Comparison of ENCODE assay signal across 9 mouse cellular contexts in genomic region chr19:5695849-5696462, GRCm38 (mm10). TPM values are rescaled to one million over a fixed set of nuclear protein-coding genes. Genes with fewer than 3 reads are reported as not detected.
DNase-seq lines count a peak whose midpoint lies in the region; ATAC-seq lines count a peak whose summit lies in the region.
"Had no signal": no experiment of that assay in that cellular context is flagged by ENCODE, and none has a peak within 500 bp of the region (broad histone marks: within the 10 kb centered on the region; RNA-seq: fewer than 3 reads in every experiment).

No protein-coding gene starts in this region.

- 0 out of 2 replicates have a peak overlapping the region, but pooled peaks have one; percentile 26 for H3K4me2 ChIP-seq in liver, embryonic 11.5 days
- peak overlapping the region; percentile 10; the same call in 1 of the 2 replicates for H3K4me2 ChIP-seq in embryonic facial prominence, embryonic 14.5 days (ENCODE audit: low read depth, low read length)
- peak overlapping the region; percentile 48 for H3K4me2 ChIP-seq in limb, embryonic 12.5 days
- peak overlapping the region; percentile 25; the same call in 1 of the 2 replicates for H3K4me2 ChIP-seq in stomach, embryonic 15.5 days

- H3K36me3 ChIP-seq in liver, embryonic 11.5 days (ENCODE audit: control insufficient read depth, insufficient read depth, low read length), result peaks cover 44% of the 10 kb centered on the region
- H3K36me3 ChIP-seq in embryonic facial prominence, embryonic 14.5 days (ENCODE audit: control insufficient read depth, insufficient read depth, low read length), result peaks cover 91% of the 10 kb centered on the region
- H3K36me3 ChIP-seq in limb, embryonic 12.5 days, result peaks cover 100% of the 10 kb centered on the region
- H3K36me3 ChIP-seq in stomach, embryonic 15.5 days, result peaks cover 77% of the 10 kb centered on the region

- no peaks in the 10 kb centered on the region for H3K27me3 ChIP-seq in liver, embryonic 11.5 days (replicated peaks; ENCODE audit: control insufficient read depth, insufficient read depth, low read length)
- no peaks in the 10 kb centered on the region for H3K27me3 ChIP-seq in embryonic facial prominence, embryonic 14.5 days (replicated peaks; ENCODE audit: control insufficient read depth, insufficient read depth, low read length)
- 0 out of 2 replicates have a peak, but pooled peaks cover 3% of the 10 kb centered on the region for H3K27me3 ChIP-seq in limb, embryonic 12.5 days
- no peaks in the 10 kb centered on the region for H3K27me3 ChIP-seq in stomach, embryonic 15.5 days (replicated peaks)

- DNase-seq in liver, embryonic 11.5 days (ENCODE audit: low spot score), result no peak
- no peak for DNase-seq in liver
- DNase-seq in embryonic facial prominence, embryonic 14.5 days (ENCODE audit: low spot score), result peak; percentile 53
- no peak for DNase-seq in ovary, postnatal 10 days (ENCODE audit: low spot score)
- no peak for DNase-seq in yolk sac, embryonic 10.5 days (ENCODE audit: low spot score)
- no peak for DNase-seq in lung, postnatal 14 days
- DNase-seq: kidney, postnatal 14 days had no signal

- H3K4me3 ChIP-seq in liver, embryonic 11.5 days (ENCODE audit: low read depth, low read length), result no peak overlapping the region
- H3K4me3 ChIP-seq in embryonic facial prominence, embryonic 14.5 days (ENCODE audit: low read depth, low read length), result no peak overlapping the region
- no peak overlapping the region for H3K4me3 ChIP-seq in limb, embryonic 12.5 days (replicated peaks)
- H3K4me3 ChIP-seq in stomach, embryonic 15.5 days (replicated peaks), result no peak overlapping the region

- H3K27ac ChIP-seq in liver, embryonic 11.5 days (ENCODE audit: low read depth, low read length), result no peak overlapping the region
- no peak overlapping the region for H3K27ac ChIP-seq in embryonic facial prominence, embryonic 14.5 days (replicated peaks; ENCODE audit: low read depth, low read length)
- H3K27ac ChIP-seq in limb, embryonic 12.5 days, result no peak overlapping the region
- H3K27ac ChIP-seq in stomach, embryonic 15.5 days, result no peak overlapping the region

- WGBS in liver, embryonic 11.5 days, result 52% methylated on average over 41 of the region's 41 CpGs
- WGBS in embryonic facial prominence, embryonic 14.5 days, result 22% methylated on average over 27 of the region's 41 CpGs
- 13% methylated on average over 41 of the region's 41 CpGs for WGBS in limb, embryonic 12.5 days
- 46% methylated on average over 41 of the region's 41 CpGs for WGBS in stomach, embryonic 15.5 days

- peaks cover 21% of the 10 kb centered on the region for H3K4me1 ChIP-seq in liver, embryonic 11.5 days (replicated peaks; ENCODE audit: control insufficient read depth, insufficient read depth, low read length)
- H3K4me1 ChIP-seq in embryonic facial prominence, embryonic 14.5 days (ENCODE audit: control insufficient read depth, insufficient read depth, low read length), result peaks cover 17% of the 10 kb centered on the region
- H3K4me1 ChIP-seq in limb, embryonic 12.5 days (replicated peaks), result peaks cover 35% of the 10 kb centered on the region
- H3K4me1 ChIP-seq in stomach, embryonic 15.5 days, result peaks cover 42% of the 10 kb centered on the region

- no peaks in the 10 kb centered on the region for H3K9me3 ChIP-seq in liver, embryonic 11.5 days (ENCODE audit: control insufficient read depth, low read length)
- no peaks in the 10 kb centered on the region for H3K9me3 ChIP-seq in embryonic facial prominence, embryonic 14.5 days (ENCODE audit: control insufficient read depth, low read length)
- no peaks in the 10 kb centered on the region for H3K9me3 ChIP-seq in limb, embryonic 12.5 days
- no peaks in the 10 kb centered on the region for H3K9me3 ChIP-seq in stomach, embryonic 15.5 days

- no peak for ATAC-seq in liver, embryonic 11.5 days (replicated peaks; ENCODE audit: low FRiP score)
- ATAC-seq in embryonic facial prominence, embryonic 14.5 days (ENCODE audit: low read depth), result peak; percentile 6; the same call in 1 of the 2 replicates
- ATAC-seq in limb, embryonic 12.5 days (ENCODE audit: insufficient number of reproducible peaks, insufficient read depth, low FRiP score, low TSS enrichment, low read depth), result 0 out of 2 replicates have a peak, but pooled peaks have one; percentile 21
- ATAC-seq in stomach, embryonic 15.5 days (ENCODE audit: insufficient read depth, low FRiP score, low read depth), result peak; percentile 16

- no peak overlapping the region for H3K9ac ChIP-seq in liver, embryonic 11.5 days (ENCODE audit: low read depth, low read length)
- no peak overlapping the region for H3K9ac ChIP-seq in embryonic facial prominence, embryonic 14.5 days (ENCODE audit: low read depth, low read length)
- H3K9ac ChIP-seq in limb, embryonic 12.5 days (replicated peaks), result no peak overlapping the region
- H3K9ac ChIP-seq in stomach, embryonic 15.5 days, result no peak overlapping the region

RNA-seq across cellular contexts. Expression of gene Pcnx3, which starts 7.2 kb away (rescaled TPM):
- 22.5 and 25.0 TPM in 2 replicates for polyA plus RNA-seq in liver, embryonic 11.5 days (2014; fragmentation: Nextera tagmentation; extraction: Ambion mirVana)
- 24.1 and 32.1 TPM in 2 replicates for polyA plus RNA-seq in embryonic facial prominence, embryonic 14.5 days (2014; fragmentation: Nextera tagmentation; extraction: Ambion mirVana)
- polyA plus RNA-seq in limb, embryonic 12.5 days (2016; fragmentation: Nextera tagmentation; extraction: Ambion mirVana), result 35.9 and 38.3 TPM in 2 replicates
- polyA plus RNA-seq in stomach, embryonic 15.5 days (2015; fragmentation: Nextera tagmentation; extraction: Ambion mirVana), result 17.7 and 19.3 TPM in 2 replicates

RNA-seq across cellular contexts. Expression of gene Map3k11, which starts 7.4 kb away (rescaled TPM):
- polyA plus RNA-seq in liver, embryonic 11.5 days (2014; fragmentation: Nextera tagmentation; extraction: Ambion mirVana), result 27.4 and 28.1 TPM in 2 replicates
- 18.9 and 23.3 TPM in 2 replicates for polyA plus RNA-seq in embryonic facial prominence, embryonic 14.5 days (2014; fragmentation: Nextera tagmentation; extraction: Ambion mirVana)
- 19.4 and 19.6 TPM in 2 replicates for polyA plus RNA-seq in limb, embryonic 12.5 days (2016; fragmentation: Nextera tagmentation; extraction: Ambion mirVana)
- 27.7 and 32.3 TPM in 2 replicates for polyA plus RNA-seq in stomach, embryonic 15.5 days (2015; fragmentation: Nextera tagmentation; extraction: Ambion mirVana)

RNA-seq across cellular contexts. Expression of gene Kcnk7, which starts 8.2 kb away (rescaled TPM):
- 0.14 TPM in 1 of 2 replicates, not detected in the other for polyA plus RNA-seq in liver, embryonic 11.5 days (2014; fragmentation: Nextera tagmentation; extraction: Ambion mirVana)
- 0.34 and 1.7 TPM in 2 replicates for polyA plus RNA-seq in embryonic facial prominence, embryonic 14.5 days (2014; fragmentation: Nextera tagmentation; extraction: Ambion mirVana)
- polyA plus RNA-seq in limb, embryonic 12.5 days (2016; fragmentation: Nextera tagmentation; extraction: Ambion mirVana), result 0.40 TPM in 1 of 2 replicates, not detected in the other
- polyA plus RNA-seq in stomach, embryonic 15.5 days (2015; fragmentation: Nextera tagmentation; extraction: Ambion mirVana), result 0.52 and 1.3 TPM in 2 replicates

RNA-seq across cellular contexts. Expression of gene Ehbp1l1, which starts 30.2 kb away (rescaled TPM):
- 64.9 and 67.1 TPM in 2 replicates for polyA plus RNA-seq in liver, embryonic 11.5 days (2014; fragmentation: Nextera tagmentation; extraction: Ambion mirVana)
- polyA plus RNA-seq in embryonic facial prominence, embryonic 14.5 days (2014; fragmentation: Nextera tagmentation; extraction: Ambion mirVana), result 34.2 and 43.4 TPM in 2 replicates
- polyA plus RNA-seq in limb, embryonic 12.5 days (2016; fragmentation: Nextera tagmentation; extraction: Ambion mirVana), result 15.9 and 16.5 TPM in 2 replicates
- polyA plus RNA-seq in stomach, embryonic 15.5 days (2015; fragmentation: Nextera tagmentation; extraction: Ambion mirVana), result 45.0 and 50.0 TPM in 2 replicates

RNA-seq across cellular contexts. Expression of gene Sipa1, which starts 32.4 kb away (rescaled TPM):
- 32.3 and 34.8 TPM in 2 replicates for polyA plus RNA-seq in liver, embryonic 11.5 days (2014; fragmentation: Nextera tagmentation; extraction: Ambion mirVana)
- 24.4 and 26.6 TPM in 2 replicates for polyA plus RNA-seq in embryonic facial prominence, embryonic 14.5 days (2014; fragmentation: Nextera tagmentation; extraction: Ambion mirVana)
- polyA plus RNA-seq in limb, embryonic 12.5 days (2016; fragmentation: Nextera tagmentation; extraction: Ambion mirVana), result 26.5 and 27.6 TPM in 2 replicates
- 28.7 and 28.8 TPM in 2 replicates for polyA plus RNA-seq in stomach, embryonic 15.5 days (2015; fragmentation: Nextera tagmentation; extraction: Ambion mirVana)
